Mouse (Mus musculus): Measurements from ENCODE around the gene Cdv3.
A peak's percentile ranks its signal among the peaks of the same experiment; 100 is the strongest.
"Not testable (repeated sequence)": the region's sequence is repeated elsewhere in the genome, so short reads cannot be mapped to it uniquely, and the experiment has no call there.

Gene Cdv3

DNA sequence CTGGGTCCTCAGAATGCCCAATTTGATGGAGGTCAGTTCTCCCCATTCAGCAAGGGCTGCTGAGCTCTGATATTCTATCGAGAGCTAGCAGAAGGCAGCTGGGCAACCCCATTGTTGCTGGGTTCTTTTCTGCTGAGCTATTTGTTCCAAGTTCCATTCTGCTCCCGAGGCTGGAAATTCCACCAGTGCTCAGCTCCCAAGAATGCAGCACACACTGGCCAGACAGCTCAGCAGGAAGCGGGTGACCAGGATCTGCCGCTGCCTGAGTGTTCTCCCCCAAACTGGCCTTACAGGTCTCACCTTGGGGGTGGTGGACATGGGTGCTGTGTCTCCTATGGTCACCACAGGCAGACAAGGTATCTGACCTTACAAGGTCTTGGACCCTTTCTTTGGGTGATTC lies 4.3 kb upstream of the Cdv3 start:
- no peak for DNase-seq

DNA sequence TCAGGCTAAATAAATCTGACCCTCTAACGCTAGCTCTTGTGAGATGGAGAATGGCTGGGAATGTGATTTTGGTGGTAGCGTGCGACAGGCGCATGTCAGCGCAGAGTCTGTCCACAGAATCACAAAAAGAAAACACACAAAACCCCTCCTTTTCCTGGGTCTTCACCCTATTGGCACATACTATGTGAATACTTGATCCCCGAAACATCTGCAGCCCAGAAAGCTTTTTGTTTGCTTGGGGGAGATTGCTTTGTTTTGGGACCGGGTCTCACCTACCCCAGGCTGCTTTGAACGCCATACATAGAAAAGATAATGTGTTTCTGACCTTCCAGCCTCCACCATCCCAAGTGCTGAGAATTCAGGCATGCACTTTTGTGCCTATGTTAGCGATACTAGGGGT lies 716 bp upstream of the Cdv3 start:
- DNase-seq = no peak

DNA sequence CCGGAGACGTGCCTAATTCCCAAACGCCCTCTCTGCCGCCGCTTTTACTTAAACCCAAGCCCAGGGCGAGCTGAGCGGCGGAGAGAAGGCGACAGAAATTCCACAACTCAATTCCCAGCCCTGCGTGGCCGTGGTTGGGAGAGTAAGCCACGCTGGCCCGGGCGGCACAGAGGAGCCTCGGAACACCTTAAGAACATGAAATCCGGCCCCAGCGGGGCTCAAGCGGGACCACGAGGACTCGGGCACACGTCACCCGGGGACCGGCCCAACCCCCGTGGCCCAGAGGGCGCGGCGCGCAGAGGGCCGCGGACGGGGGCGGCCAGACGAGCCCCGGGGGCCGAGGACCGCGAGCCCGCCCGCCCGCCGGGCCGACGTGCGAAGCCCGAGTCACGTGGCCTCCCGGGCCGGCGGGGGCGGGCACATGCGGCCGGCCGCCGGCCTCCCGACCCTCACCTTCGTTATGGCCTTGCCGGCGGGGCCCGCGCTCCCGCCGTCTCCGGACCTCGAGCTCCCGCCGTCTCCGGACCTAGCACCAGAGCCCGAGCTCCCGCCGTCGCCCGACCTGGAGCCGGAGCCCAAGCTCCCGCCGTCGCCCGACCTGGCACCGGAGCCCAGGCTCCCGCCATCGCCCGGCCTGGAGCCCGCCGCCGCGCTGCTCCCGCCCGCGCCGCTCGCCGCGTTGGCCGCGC lies 895 bp downstream of the Cdv3 start:
- peak; percentile 71 to 85 for DNase-seq

DNA sequence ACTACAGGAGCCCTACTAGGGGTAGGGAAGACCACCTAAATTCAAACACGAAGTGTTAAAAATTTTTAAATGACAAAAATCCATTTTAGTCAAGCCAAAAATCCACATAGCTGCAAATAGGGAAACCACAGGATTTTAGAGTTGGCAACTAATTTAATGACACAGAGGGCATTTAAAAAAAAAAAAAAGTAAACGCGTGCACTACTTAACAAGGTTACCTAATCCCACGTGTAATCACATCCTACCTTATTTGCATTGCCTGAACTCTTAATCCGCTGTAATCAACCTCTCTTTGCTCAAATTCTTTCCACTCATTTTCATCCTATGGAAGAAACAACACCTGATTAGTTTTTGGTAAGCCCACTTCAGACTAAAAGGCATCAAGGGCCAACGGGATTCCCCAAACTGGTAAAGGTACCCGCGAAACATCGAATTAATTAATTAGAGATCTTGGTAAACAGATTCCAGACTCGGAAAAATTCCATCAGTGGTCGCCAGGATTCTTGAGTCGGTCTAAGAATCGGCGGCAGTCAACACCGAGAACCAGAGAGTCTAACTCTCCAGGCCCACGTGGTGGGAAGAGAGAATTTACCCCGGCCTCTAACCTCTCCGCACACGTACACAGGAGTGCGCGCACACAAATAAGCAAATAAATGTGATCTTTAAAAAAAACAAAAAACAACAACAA lies 1.8 kb downstream of the Cdv3 start:
- peak in 1 of 2 experiments; percentile 24 for DNase-seq

DNA sequence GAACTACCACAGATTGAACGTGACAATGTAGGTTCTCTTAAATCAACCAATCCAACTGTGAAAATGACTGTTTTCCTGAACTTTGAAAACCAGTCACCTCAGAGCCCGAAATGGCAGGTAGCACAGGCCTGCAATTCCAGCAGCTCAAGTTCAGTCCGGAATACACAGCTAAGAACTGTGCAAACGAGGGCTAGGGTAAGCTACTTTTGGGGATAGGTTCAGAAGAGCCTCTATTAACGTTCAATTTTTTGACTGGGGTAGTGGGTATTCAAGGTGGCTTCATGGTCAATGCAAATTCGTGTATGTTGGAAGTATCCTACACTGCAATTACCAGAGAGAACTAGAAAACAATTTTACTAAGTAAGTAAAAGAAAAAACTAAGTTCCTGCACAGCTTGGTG lies 2.6 kb downstream of the Cdv3 start:
- no peak for DNase-seq

DNA sequence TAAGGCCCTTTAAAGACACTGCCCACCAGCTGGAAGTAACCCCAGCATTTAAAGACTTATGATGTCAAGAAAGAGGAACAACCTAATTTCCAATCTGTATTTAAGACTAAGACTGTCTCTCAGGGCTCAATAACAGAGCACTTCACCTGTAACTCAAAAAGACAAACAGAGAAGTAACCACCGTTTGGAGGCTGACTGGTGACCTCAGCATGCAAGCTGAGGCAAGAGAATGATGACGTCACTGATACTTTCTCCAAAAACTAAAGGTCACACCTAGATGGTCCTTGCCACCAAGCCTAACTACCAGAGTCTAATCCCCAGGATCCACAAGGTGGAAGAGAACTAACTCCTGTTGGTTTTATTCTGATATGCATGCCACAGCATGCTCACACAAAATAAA lies 5.0 kb downstream of the Cdv3 start:
- DNase-seq = no peak

DNA sequence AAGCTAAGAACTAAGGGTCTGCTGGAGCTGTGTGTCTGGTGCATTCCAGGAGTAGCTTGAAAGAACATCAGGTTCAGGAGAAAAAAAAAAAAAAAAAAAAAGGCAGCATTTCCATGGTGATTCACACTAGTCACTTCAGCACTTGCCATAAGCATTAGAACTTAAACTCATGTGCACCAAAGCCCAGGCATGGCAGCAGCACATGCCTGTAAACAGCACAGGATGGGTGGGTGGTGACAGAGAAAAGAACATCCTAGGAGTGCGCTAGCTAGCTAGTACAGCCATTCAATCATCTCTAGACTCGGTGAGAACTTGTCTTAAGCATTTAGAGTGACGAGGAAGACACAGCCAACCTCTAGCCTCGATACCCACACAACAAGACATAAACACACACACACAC lies 7.1 kb downstream of the Cdv3 start:
- DNase-seq = no peak

DNA sequence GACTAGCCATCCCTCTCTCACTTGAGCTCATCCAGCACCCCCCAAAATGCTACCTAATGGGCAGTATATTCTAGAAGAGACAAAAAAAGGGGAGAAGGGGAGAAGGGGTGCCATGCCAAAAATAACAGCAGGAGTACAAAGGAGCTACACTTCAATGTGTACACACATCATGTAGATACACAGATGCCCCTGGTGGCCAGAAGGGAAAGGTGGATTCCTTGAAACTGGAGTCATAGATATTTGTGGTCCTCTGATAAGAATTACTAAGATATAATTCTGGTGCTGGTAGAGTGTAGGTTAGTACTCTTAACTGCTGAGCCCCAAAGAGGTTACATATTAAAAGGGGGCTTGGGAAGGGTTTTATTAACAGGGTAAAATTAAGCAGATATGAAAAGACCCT lies 7.7 kb downstream of the Cdv3 start:
- DNase-seq = no peak

DNA sequence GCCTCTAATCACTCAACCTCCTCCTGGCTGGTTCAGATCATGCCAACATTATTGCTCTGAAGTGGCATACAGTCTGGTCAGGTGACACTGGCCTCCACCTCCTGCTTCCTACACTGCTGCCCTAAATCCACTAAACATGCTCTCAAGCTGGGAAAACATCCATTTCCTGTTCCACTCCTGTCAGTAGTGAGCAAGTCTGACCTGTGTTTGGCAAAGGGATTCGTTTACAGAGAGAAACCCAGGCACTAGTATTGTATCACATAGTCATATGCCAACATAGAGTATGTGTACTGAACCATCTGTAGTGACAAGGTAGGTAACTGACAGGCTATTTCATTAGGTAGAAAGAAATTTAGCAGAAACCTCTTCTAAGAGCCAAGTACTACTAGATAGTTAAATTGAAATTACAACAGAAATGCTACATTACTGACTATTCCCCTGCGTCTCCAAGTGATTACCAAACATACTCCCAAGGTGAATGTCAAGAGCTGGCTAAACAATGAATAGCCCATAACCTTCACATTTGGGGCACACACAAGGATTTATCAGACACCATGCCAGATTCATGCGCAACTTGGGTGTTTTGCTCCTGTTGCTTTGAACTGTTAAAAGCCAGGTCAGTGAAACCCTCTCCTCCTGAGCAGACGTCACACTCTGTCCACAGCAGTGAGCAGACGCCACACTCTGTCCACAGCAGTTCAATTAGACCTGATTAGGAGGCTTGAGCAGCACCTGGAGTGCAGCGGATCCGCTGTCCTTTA lies 12.0 kb downstream of the Cdv3 start:
- not testable (repeated sequence) for DNase-seq

DNA sequence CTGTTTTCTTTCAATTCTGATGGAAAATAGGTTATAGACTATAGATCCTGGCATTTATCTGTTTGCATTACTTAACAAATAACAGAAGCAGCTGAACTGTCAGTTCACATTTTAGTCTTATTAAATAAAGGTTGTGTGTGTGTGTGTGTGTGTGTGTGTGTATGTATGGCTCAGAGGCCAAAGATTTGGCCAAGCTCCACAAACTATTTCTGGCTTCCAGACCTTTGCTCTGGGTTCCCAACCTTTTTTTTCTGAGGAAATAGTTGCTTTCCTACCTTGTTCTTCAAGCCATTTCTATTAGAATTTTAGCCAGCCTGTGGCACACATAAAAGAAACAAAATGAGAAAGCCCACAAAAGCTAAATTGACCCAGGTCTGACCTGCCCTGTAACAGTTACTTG lies 16.8 kb downstream of the Cdv3 start:
- no peak for DNase-seq

DNA sequence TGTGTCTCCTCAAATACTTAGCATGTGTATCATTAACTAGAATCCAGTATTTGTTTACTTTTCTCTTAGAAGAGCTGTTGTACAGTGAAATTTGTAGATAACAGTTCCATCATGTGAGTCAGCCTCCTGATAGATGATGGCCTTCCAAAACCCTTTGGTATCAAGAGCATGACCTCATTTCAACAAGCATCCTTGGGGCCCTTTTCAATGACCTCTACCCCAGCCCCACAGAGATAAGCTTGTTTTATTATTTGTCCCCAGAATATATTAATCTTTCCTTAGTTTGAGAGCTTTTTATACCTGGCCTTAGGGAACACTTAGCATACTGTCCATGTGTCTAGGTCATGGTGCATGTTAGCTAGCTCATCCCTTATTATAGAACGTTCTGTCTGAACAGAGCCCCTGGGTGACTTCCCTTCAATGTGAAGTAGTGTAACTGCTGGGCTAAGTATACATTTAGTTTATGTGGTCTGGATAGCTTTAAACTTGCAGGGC lies 17.6 kb downstream of the Cdv3 start:
- DNase-seq = no peak

DNA sequence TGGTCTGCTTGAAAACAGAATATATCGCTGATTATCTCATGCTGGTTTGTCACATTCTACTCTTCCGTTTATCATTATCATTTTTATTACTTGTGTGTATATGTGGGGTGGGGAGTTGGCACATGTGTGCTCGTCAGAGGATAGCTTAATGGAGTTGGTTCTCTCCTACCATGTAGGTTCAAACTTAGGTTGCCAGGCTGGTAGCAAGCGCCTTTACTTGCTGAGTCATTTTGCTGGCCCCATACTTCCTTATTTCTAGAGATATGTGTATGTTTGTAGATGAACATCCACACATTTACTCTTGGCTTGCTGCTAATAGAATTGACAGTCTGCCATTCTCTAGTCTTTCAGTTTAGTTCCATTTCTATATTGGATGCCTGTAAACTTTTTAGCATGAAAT lies 18.6 kb downstream of the Cdv3 start:
- DNase-seq = no peak

DNA sequence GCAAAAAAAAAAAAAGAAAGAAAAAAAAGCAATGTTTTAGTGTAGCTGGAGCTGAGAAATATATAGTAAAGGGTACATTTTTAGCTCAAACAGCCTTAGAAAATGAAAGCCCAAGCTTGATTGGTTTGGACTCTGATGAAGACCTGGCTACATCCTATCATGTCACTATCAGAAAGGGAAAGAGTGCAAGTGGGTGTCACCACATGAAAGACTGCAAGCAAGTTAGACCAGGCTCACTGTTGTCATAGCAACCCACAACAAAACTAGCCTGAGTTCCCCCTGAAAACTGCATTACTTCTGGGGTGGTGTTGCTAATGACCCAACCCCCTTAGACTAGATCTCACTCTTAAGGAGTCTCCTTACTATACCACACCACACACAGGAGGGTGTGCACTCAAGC lies 28.7 kb downstream of the Cdv3 start:
- no peak for DNase-seq

DNA sequence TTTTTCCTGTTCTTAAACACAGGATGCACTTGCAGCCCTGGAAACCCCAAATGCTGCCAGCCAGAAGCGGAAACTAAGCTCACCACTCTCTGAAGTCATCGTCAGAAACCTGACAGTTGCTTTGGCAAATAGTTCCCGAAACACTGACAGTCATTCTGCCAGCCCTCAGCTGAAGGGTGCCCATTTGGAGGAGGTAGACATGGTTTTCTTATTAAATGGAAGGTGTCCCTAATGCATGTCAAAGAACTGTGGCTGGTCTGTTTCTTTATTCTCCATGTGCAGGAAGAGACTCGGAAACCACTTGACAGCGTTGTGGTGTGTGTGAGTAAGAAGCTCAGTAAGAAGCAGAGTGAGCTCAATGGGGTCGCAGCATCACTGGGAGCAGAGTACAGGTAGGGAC lies 33.0 kb downstream of the Cdv3 start:
- DNase-seq = no peak

DNA sequence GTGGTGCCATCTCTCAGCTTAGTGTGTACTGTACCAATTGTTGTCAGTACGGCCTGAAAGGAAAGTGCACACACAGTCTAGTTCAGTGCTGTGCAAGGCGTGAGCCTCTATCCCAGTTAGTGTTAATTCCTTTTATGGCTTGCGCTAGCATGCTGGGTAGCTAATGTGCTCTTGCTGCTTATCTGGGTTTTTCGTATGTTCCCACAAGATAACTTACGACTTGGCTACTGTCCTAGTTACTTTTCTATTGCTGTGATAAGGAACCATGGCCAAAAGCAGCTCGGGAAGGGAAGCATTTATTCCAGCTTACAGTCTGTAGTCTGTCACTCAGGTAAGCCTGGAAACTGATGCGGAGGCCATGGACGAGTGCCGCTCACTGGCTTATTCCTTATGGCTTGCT lies 39.2 kb downstream of the Cdv3 start:
- no peak for DNase-seq

DNA sequence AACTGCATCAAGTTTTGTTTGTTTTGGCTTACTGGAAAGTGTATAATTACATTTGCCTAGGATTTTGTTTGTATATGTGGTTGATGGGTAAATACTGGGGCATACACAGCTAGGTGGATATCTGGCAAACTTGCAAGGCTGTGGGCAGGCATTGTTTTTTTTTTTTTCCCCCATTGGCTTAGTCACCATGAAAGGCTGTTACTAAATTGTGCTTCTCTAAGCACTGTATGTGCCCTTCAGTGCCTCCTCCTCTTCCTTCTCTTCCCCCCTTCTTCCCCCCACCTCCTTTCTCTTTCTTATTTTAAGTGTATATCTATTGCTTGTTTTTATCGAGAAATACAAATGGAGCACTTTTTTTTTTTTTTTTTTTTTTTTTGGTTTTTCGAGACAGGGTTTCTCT lies 41.0 kb downstream of the Cdv3 start:
- DNase-seq = no peak

DNA sequence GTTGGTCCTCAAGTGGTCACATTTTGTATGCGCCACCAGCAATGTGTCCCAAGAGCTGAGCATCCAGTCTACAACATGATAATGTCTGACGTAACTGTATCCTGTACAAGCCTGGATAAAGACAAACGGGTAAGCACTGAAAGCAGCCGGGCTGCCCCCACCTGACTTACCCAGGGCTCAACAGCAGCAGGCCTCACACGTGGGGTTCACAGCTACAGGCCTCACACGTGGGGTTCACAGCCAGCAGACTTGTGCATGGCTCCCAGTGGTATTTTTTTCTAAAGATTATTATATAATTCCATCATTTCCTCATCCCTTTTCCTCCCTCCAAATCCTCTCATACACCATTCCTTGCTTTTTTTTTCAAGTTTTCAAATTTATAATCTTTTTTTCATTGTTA lies 55.8 kb downstream of the Cdv3 start:
- no peak for DNase-seq

DNA sequence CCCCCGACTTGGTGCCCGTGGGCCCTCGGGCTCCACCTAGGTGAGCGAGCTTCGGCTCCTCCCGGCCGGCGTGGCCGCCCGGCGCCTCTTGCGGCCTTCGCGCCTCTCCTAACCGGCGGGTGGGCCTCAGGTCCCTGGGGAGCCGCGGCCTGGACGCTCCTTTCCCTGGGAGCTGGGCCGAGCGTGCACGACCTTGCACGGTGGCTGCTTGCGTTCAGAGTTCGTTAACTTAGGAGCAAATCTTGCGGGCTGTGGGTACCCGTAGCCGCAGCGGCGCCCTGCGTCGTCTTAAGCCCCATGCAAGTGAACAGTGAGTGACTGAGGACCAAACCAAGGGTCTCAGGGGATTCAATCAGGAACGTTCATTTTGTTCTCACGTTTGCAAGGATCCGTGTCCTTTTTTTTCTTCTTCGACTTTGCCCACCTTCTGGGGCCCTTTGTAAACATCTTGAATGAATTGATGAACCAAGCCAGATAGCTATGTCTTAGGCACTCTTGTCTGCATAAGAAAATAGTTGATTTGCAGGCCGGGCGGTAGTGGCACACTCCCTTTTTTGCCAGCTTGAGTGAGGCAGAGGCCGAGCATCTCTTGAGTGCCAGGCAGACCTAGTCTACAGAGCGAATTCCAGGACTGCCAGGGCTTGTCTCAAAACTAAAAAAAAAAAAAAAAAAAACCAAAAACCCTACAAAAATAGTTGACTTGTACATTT lies 60.2 kb downstream of the Cdv3 start:
- no peak for DNase-seq

DNA sequence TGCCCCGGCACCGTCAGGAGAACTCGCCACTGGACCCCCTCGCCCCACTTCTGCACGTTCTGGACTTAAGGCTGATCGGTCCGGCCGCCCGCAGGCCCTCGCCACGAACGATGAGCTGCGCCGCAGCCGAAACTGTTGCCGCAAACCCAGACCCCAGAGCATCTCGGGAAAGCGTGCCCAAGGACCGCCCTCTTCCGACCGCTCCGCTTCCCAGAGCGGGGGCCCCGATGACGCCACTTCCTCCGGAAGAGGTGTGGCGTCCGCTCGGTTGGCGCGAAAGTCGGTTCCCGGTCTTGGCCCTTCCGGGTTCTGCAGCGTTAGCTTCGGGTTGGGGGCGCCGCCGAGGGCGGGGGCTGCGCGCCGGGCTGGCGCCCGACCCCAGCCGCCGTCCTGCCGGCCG lies 60.7 kb downstream of the Cdv3 start, which contains the start of the genes 1300017J02Rik and Topbp1:
TSS of gene 1300017J02Rik (minus strand) at position 156 of the 400 bp plus-strand sequence.
TSS of gene Topbp1 (plus strand) at position 289 of the 400 bp plus-strand sequence.
- peak; percentile 94 to 95 for DNase-seq

Measured in lung, postnatal 4 days (tissue).